Mouse (Mus musculus) layer of hippocampus, adult 2 months (tissue): ENCODE results near the gene Gm42957. TPM values are rescaled to one million over a fixed set of nuclear protein-coding genes. Genes with fewer than 3 reads are reported as not detected.
"Not testable (repeated sequence)": the region's sequence is repeated elsewhere in the genome, so short reads cannot be mapped to it uniquely, and the experiment has no call there.

ENCODE experiments used
- DNase-seq, 2 experiments: peaks; one replicate each; pipeline ENCODE4 v3.0.0; 2022; ENCODE audit warnings: low spot score in 2 of 2
- H3K27ac ChIP-seq: fragments of 200-600 bp; 2 replicates; pipeline ENCODE4 v1.8.1; 2022
- H3K4me3 ChIP-seq: fragments of 200-600 bp; 2 replicates; pipeline ENCODE4 v1.8.1; 2022; ENCODE audit warnings: mild to moderate bottlenecking
- CTCF ChIP-seq: fragments of 200-600 bp; conservative IDR thresholded peaks from 2 replicates; pipeline ENCODE4 v1.8.1; 2022; ENCODE audit warnings: antibody characterized with exemption, mild to moderate bottlenecking, moderate library complexity
- total RNA-seq, 2 experiments: library from RNA; stranded (reverse); gene quantifications; 2 replicates each; pipeline ENCODE4 v1.2.3; 2021

The Gm42957 gene
- total RNA-seq, 2 experiments from 2014 or later: 0.12 to 0.87 TPM

GRCm38 (mm10) chr3:96634015-96634414, 1.3 kb upstream of the Gm42957 start:
- H3K4me3 ChIP-seq: no peak overlapping the region
- TF ChIP-seq CTCF: no peak
- no peak overlapping the region for H3K27ac ChIP-seq
- DNase-seq: no peak

GRCm38 (mm10) chr3:96635906-96636305, 632 bp downstream of the Gm42957 start:
- Histone ChIP-seq H3K4me3 (peak overlapping the region; percentile 95), H3K27ac (peak overlapping the region; percentile 91)
- no peak for DNase-seq
- no peak for TF ChIP-seq CTCF

GRCm38 (mm10) chr3:96636448-96636847, 1.2 kb downstream of the Gm42957 start:
- DNase-seq: no peak
- Histone ChIP-seq H3K4me3 (peak overlapping the region; percentile 95), H3K27ac (no peak overlapping the region)
- no peak for TF ChIP-seq CTCF

- DNase-seq: peak in 1 of 2 experiments; percentile 56
- no peak overlapping the region for H3K27ac ChIP-seq
- peak; percentile 84 for TF ChIP-seq CTCF
- no peak overlapping the region for H3K4me3 ChIP-seq
Observed at GRCm38 (mm10) chr3:96639219-96639618, 3.9 kb downstream of the Gm42957 start.

- DNase-seq: peak in 1 of 2 experiments; percentile 26
- Histone ChIP-seq H3K4me3 (no peak within 1 kb of the TSS), H3K27ac (no peak within 1 kb of the TSS)
- TF ChIP-seq CTCF: peak; percentile 83
Observed at GRCm38 (mm10) chr3:96645018-96645649, 9.9 kb downstream of the Gm42957 start, which contains the start of gene Itga10. Gene Itga10, plus strand, starts transcription at chr3:96645584.

GRCm38 (mm10) chr3:96647365-96647764, 12.1 kb downstream of the Gm42957 start:
- Histone ChIP-seq H3K27ac (no peak overlapping the region), H3K4me3 (no peak overlapping the region)
- no peak for DNase-seq
- no peak for TF ChIP-seq CTCF

GRCm38 (mm10) chr3:96660901-96661300, 25.6 kb downstream of the Gm42957 start:
- no peak for DNase-seq
- Histone ChIP-seq H3K27ac (no peak overlapping the region), H3K4me3 (no peak overlapping the region)
- no peak for TF ChIP-seq CTCF

GRCm38 (mm10) chr3:96662731-96663316, 27.6 kb downstream of the Gm42957 start:
- no peak for TF ChIP-seq CTCF
- Histone ChIP-seq H3K27ac (peak overlapping the region; percentile 25; the same call in 1 of the 2 replicates), H3K4me3 (no peak overlapping the region)
- DNase-seq: no peak

GRCm38 (mm10) chr3:96663432-96664239, 28.4 kb downstream of the Gm42957 start:
- TF ChIP-seq CTCF: peak; percentile 99

GRCm38 (mm10) chr3:96665732-96666363, 30.6 kb downstream of the Gm42957 start:
- not testable (repeated sequence) for DNase-seq, H3K4me3 ChIP-seq, H3K27ac ChIP-seq

More at GRCm38 (mm10) chr3:96663432-96664239, 28.4 kb downstream of the Gm42957 start:
- DNase-seq: peak; percentile 84 to 91
- H3K4me3 ChIP-seq: peak overlapping the region; percentile 58
- H3K27ac ChIP-seq: peak overlapping the region; percentile 89

- TF ChIP-seq CTCF: no peak
- DNase-seq: no peak
- Histone ChIP-seq H3K4me3 (no peak overlapping the region), H3K27ac (no peak overlapping the region)
Observed at GRCm38 (mm10) chr3:96666916-96667315, 31.6 kb downstream of the Gm42957 start.

GRCm38 (mm10) chr3:96667316-96667715, 32.0 kb downstream of the Gm42957 start:
- no peak for DNase-seq
- no peak overlapping the region for H3K4me3 ChIP-seq
- peak; percentile 62 for TF ChIP-seq CTCF
- H3K27ac ChIP-seq: no peak overlapping the region
